Mouse (Mus musculus): ENCODE results near the gene Kcnc4.

Gene Kcnc4

GRCm38 (mm10) chr3:107458104-107458503 lies 1.2 kb downstream of the Kcnc4 start:
- DNase-seq (ENCODE audit: low spot score): no peak

DNA sequence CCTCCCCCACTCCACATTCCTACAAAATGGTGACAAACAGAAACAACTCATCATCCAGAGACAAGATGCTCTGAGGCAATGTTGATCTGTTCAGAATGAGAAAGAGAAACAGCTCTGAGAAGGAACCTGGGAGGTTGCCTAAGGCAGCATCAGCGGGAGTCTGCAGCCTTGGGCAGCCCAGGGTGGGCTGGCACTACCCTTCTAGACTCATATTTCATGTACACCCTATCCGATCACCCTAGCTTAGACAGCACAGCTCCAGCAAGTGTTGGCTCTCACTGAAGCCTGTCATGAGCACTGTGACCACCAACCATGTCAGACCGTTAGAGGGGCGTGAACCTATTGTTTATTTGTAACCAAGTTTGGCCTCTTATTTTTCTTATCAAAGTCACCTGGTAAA lies 5.1 kb downstream of the Kcnc4 start:
- DNase-seq (ENCODE audit: low spot score): no peak

GRCm38 (mm10) chr3:107446822-107447221 lies 12.5 kb downstream of the Kcnc4 start:
- no peak for DNase-seq (ENCODE audit: low spot score)

GRCm38 (mm10) chr3:107443866-107444265 lies 15.5 kb downstream of the Kcnc4 start:
- DNase-seq (ENCODE audit: low spot score): no peak

DNA sequence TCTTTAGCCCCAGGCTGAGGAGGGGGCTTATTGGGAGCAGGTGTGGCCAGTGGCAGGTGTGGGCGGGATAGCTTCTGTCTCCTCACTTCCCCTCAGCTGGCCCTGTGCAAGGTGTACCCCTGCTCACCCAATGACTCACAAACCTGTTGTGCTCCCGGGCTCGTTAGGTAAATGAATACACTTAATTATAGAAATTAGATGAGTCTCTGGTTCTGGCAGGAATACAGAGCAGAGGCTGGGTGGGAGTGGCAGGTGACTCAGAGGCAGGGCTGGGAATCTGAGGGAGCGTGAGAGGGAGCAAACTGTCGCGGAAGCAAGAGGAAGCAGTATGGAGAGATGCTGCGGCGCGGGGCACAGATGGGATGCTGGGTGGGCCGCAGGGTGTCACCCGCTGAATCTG lies 17.2 kb downstream of the Kcnc4 start:
- peak; percentile 66 for DNase-seq (ENCODE audit: low spot score)

- no peak for DNase-seq (ENCODE audit: low spot score)
Observed at GRCm38 (mm10) chr3:107441306-107441705, 18.0 kb downstream of the Kcnc4 start.

GRCm38 (mm10) chr3:107439280-107439679 lies 20.1 kb downstream of the Kcnc4 start:
- DNase-seq (ENCODE audit: low spot score): no peak

DNA sequence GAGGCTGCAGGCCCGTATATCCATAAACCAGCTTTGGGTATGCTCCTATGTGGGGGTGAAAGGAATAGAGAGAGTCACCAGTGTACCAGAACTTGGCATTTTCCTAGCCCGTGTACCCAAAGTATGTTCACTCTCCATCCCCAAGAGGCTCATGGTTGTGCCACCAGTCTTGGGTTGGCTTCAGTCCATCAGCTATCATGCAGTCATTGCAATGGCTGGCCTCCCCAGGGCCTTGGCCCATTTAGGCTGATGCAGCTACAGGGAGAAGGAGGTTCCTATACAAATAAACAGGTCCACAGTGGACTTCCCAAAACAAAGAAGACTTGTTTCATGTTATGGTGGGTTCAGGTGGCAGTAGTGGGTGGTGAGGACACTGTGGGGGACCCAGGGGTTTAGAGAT lies 21.7 kb downstream of the Kcnc4 start:
- no peak for DNase-seq (ENCODE audit: low spot score)

DNA sequence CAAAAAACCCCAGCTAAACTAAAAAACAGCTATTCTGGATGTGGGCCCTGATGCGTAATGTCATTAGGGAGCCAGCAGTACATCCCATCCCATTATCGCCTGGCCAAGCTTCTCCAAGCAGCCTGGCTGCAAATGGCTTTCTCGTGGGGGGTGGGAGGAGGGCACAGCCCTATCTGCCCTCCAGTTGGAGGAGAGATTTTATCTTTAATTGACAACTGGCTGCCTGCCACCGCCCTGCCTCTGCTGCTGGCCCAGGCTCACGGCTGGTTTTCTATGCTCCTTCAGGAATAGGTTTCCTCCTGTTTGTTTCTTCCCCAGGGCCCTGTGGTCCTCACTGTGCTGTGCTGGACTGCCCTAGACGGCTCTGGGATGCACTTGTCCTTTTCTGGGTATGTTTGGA lies 22.9 kb downstream of the Kcnc4 start:
- no peak for DNase-seq (ENCODE audit: low spot score)

GRCm38 (mm10) chr3:107433614-107434013 lies 25.7 kb downstream of the Kcnc4 start:
- no peak for DNase-seq (ENCODE audit: low spot score)

DNA sequence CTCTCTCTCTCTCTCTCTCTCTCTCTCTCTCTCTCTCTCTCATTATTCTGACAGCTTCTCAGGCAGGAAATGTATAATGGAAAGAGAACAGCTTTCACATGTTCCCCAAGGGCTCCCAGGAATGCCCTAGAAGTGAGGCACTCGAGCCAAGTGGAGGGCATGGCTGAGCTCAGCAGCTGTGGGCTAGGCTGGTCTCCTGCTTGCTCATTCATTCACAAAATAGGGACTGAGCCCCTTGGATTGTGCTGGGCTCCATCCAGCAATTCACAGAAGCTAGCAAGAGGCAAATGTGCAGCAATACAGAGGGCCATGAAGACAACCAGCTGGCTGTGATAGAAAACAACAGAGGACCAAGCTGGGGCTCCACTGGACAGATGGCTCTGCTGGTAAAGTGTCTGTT lies 28.1 kb downstream of the Kcnc4 start:
- no peak for DNase-seq (ENCODE audit: low spot score)

DNA sequence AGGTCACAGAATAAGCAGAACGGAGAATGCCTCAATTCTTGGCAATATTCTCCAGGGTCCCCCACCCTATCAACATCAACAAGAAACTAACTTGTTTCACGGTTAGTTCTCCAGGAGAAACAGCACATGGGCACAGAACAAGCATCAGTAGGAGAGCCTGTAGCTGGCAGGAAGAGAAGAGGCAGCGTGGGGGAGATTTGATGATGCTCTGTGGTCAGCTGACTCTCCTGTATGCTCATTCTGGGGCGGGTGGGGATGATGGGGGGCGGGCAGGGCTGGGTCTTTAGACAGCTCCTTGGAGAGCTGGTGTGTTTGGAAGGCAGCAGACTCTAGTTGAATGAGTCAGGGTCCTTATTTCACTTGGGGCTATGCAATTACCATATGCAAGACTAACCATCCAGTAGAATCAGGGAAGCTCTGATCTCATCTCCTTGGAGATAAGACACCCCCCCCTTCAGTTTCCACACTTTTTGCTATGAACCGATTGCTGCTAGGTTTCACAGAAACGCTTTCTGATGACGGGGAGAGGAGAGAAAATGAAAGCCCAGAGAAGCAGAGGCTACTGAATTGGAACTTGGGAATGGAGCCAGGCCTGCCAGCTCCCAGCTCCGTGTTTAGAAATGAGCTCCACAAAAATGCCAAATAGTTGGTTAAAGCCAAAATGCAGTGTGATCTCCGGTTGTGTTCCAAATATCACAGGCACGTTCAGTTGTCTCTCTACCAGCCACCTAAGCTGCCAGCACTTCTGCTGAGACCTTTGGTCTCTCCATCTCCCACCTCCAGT lies 34.9 kb downstream of the Kcnc4 start:
- no peak for DNase-seq (ENCODE audit: low spot score)

GRCm38 (mm10) chr3:107420156-107420555 lies 39.2 kb downstream of the Kcnc4 start:
- no peak for DNase-seq (ENCODE audit: low spot score)

DNA sequence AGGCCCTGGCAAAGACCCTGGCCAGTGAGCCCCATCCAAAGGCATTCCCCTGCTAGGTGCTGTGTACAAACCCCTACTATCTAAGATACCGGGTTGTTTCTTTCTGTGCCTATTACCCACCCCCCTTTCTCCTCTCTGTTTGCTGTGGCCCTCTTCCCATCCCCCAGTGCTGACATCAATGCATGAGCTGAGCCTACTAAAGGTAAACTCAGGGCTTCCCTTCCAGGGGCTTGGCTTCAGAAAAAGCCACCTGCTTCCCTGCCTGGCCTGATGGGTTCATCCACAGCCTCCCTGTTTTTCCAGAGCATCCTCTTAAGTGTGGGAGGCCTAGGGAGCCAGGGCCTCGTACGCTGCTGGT lies 42.1 kb downstream of the Kcnc4 start:
- no peak for DNase-seq (ENCODE audit: low spot score)

GRCm38 (mm10) chr3:107416541-107417286 lies 42.6 kb downstream of the Kcnc4 start:
- no peak for DNase-seq (ENCODE audit: low spot score)

DNA sequence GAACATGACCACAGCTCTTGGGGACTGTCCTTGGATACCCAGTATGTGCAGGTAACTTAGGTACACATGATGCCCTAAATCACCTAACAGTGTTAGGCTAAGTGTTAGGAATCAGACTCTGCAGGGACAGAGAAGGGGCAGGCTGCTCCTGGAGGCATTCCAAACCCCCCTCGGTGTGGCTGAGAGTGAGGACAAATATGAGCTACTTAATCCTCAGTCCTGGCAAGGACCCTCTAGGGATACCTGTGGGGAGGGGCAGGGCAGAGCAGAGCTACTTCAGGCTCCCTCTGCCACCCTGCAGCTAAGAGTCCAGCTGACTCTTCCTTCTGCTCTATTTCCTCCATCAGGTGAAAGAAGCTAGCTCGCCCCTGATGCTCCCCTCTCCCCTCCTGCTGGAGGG lies 46.3 kb downstream of the Kcnc4 start:
- DNase-seq (ENCODE audit: low spot score): no peak

DNA sequence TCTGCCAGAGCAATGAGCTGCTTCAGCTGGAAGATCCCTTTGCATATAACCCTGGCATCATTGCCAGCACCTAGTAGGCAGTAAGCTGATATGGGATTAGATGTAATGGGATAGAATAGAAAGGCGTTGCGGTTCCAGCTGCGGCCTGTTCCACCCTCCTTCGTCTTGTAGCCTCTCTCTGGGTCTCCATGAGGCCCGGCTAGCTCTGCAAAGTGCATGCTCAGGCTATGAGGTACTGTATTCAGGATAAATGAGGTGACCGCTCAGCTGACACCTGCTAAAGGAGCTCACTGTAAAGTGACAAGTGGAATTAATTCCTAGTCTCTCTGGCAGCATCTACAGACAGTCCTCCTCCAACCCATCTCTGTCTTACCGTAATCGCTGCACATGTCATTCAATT lies 46.8 kb downstream of the Kcnc4 start:
- DNase-seq (ENCODE audit: low spot score): no peak

DNA sequence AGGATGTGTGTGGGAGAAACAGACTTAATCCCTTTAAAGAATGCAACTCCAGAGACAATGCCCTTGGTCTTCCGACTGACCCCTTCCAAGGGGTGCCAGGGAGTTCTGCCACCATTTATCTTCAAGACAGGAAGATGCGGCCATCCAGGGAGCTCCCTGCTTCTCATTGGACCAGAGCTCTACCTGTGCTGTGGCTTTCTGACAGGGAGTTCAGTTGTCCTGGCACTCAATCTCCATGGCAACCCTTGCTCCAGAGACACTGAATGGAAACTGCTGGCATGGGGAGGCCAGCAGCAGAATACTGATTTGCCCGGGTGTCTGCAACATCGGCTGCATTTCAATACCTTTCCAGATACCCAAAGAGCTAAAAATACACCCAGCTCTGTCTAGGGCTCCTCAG lies 47.7 kb downstream of the Kcnc4 start:
- peak; percentile 25 for DNase-seq (ENCODE audit: low spot score)

GRCm38 (mm10) chr3:107401401-107401800 lies 58.0 kb downstream of the Kcnc4 start:
- no peak for DNase-seq (ENCODE audit: low spot score)

- no peak for DNase-seq (ENCODE audit: low spot score)
Observed at GRCm38 (mm10) chr3:107399991-107400640, 59.2 kb downstream of the Kcnc4 start.

DNA sequence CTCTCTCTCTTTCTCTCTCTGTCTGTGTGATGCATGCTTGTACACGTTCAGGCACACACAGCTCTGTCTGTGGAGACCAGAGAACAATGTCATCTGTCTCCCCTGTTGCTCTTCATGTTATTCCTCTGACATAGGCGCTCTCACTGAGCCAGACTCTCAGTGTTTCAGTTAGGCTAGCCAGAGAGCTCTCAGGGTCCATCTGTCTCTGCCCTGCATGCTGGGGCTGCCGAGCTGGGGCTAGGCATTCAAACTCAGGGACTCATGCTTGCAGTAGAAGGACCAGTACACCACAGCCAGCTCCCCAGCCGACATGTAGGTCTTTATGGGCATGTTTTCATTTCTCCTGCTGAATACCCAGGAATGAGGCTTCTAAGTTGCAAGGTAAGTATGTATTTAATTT lies 68.2 kb downstream of the Kcnc4 start:
- no peak for DNase-seq (ENCODE audit: low spot score)

All from left cerebral cortex, adult 11 months (tissue).